Mouse (Mus musculus) forebrain, embryonic 12.5 days (tissue): Measurements from ENCODE around the gene Gm17402. TPM values are rescaled to one million over a fixed set of nuclear protein-coding genes. Genes with fewer than 3 reads are reported as not detected.

Experiments used
- ATAC-seq: fragments of 200-750 bp; cut with Nextera tagmentation; 2 replicates; pipeline ENCODE4 v1.8.0; 2017; ENCODE audit warnings: moderate TSS enrichment; ENCODE audit not compliant: low FRiP score
- H3K27ac ChIP-seq: fragments of 300-500 bp; sonication (generic); 2 replicates; pipeline ENCODE4 v1.5.1; 2016; ENCODE audit warnings: mild to moderate bottlenecking
- H3K27me3 ChIP-seq: fragments of 300-500 bp; sonication (generic); 2 replicates; pipeline ENCODE4 v1.6.1; 2016; ENCODE audit warnings: mild to moderate bottlenecking
- H3K36me3 ChIP-seq: fragments of 300-500 bp; sonication (generic); replicated peaks from 2 replicates; pipeline ENCODE4 v1.6.1; 2016; ENCODE audit warnings: mild to moderate bottlenecking
- H3K4me1 ChIP-seq: fragments of 300-500 bp; sonication (generic); 2 replicates; pipeline ENCODE4 v1.6.1; 2016
- H3K4me2 ChIP-seq: fragments of 300-500 bp; sonication (generic); 2 replicates; pipeline ENCODE4 v1.6.1; 2016; ENCODE audit warnings: mild to moderate bottlenecking, moderate library complexity
- H3K4me3 ChIP-seq: fragments of 300-500 bp; sonication (generic); replicated peaks from 2 replicates; pipeline ENCODE4 v1.5.1; 2016; ENCODE audit warnings: mild to moderate bottlenecking
- H3K9ac ChIP-seq: fragments of 300-500 bp; sonication (generic); 2 replicates; pipeline ENCODE4 v1.6.1; 2016; ENCODE audit warnings: mild to moderate bottlenecking
- H3K9me3 ChIP-seq: fragments of 300-500 bp; sonication (generic); 2 replicates; pipeline ENCODE4 v1.6.1; 2016
- WGBS: fragments of 180-500 bp; shearing (Covaris S2); methylation state at CpG from one replicate; pipeline ENCODE4 v1.1.7; 2016; 5-methylcytosine and 5-hydroxymethylcytosine counted together
- polyA plus RNA-seq: library from polyadenylated mRNA; unstranded; fragments of >200 nt; fragmentation: Nextera tagmentation; extraction: Ambion mirVana; gene quantifications from 2 replicates; pipeline ENCODE4 v1.2.1, GENCODE M21; 2016

Gm17402 gene
- not detected in 2 replicates for polyA plus RNA-seq

- WGBS, result 49% methylated on average over 3 of the region's 3 CpGs
- Histone ChIP-seq H3K9ac (peak within 1 kb of the TSS; percentile 59), H3K36me3 (no peaks in the 10 kb centered on the region), H3K9me3 (no peaks in the 10 kb centered on the region), H3K27ac (no peak within 1 kb of the TSS), H3K4me1 (peaks cover 7% of the 10 kb centered on the region; the same call in 1 of the 2 replicates), H3K4me2 (peak within 1 kb of the TSS; percentile 86), H3K4me3 (peak within 1 kb of the TSS; percentile 52), H3K27me3 (peaks cover 22% of the 10 kb centered on the region)
- ATAC-seq, result no peak
These were observed at the start of gene Gm17402 for GRCm38 (mm10) chr3:67375063-67375462. Gene Gm17402, minus strand, starts transcription at chr3:67375163.

DNA sequence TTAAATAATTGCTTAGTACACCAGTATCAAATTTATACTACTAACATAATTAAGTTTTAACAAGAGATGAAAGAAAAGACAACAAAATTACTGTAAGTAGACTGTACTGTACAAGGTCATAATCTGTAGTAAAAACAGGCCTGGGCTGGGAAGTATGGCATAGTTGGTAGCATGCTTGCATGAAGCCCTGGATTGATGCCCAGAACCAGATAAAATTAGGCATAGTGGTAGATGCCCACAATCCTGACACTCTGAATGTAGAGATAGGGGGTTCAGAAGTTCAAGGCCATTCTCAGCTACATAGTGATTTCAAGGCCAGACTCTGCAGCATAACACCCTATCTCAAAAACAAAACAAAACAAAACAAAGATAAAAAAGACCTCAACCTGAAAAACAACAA lies 3.3 kb upstream of the Gm17402 start:
- ATAC-seq, result no peak

GRCm38 (mm10) chr3:67374360-67374778 lies 594 bp downstream of the Gm17402 start:
- peak overlapping the region; percentile 52 for H3K4me3 ChIP-seq
- peak overlapping the region; percentile 86 for H3K4me2 ChIP-seq
- H3K9ac ChIP-seq, result peak overlapping the region; percentile 59
- peaks cover 22% of the 10 kb centered on the region for H3K27me3 ChIP-seq
- ATAC-seq, result peak; percentile 55
- no peak overlapping the region for H3K27ac ChIP-seq
- no peaks in the 10 kb centered on the region for H3K36me3 ChIP-seq
- 35% methylated on average over 7 of the region's 7 CpGs for WGBS
- H3K9me3 ChIP-seq, result no peaks in the 10 kb centered on the region
- H3K4me1 ChIP-seq, result peaks cover 7% of the 10 kb centered on the region; the same call in 1 of the 2 replicates

More for the DNA sequence above, 3.3 kb upstream of the Gm17402 start:
- H3K4me3 ChIP-seq, result no peak overlapping the region
- H3K4me1 ChIP-seq, result peaks cover 7% of the 10 kb centered on the region; the same call in 1 of the 2 replicates
- H3K27ac ChIP-seq, result no peak overlapping the region
- H3K9ac ChIP-seq, result no peak overlapping the region
- H3K4me2 ChIP-seq, result no peak overlapping the region
- peaks cover 5% of the 10 kb centered on the region for H3K27me3 ChIP-seq
- H3K9me3 ChIP-seq, result no peaks in the 10 kb centered on the region
- no peaks in the 10 kb centered on the region for H3K36me3 ChIP-seq

DNA sequence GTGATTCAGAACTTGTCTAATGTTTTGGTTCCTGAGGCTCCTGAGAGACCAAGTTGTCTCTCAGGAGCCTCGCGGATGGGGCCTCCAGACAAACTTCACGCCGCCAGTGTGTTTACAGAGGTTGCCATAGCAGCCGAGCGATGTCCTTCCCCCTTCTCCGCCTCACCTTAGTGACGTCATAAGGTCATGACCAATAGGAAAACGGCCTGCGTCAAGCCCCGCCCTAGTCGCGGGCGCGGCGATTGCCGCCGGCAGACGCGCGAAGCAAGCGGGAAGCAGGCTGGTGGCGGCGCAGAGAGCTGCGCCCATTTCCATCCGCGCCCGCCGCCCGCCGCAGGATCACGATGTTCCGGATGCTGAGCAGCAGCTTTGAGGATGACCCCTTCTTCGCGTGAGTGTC lies 1.1 kb downstream of the Gm17402 start, which contains the start of gene Mlf1:
TSS of gene Mlf1 (plus strand) at position 226 of the 400 bp plus-strand sequence.
- H3K9me3 ChIP-seq, result no peaks in the 10 kb centered on the region
- peak; percentile 99 for ATAC-seq
- peak within 1 kb of the TSS; percentile 86 for H3K4me2 ChIP-seq
- H3K4me1 ChIP-seq, result peaks cover 7% of the 10 kb centered on the region; the same call in 1 of the 2 replicates
- no peaks in the 10 kb centered on the region for H3K36me3 ChIP-seq
- WGBS, result 0% methylated on average over 35 of the region's 35 CpGs
- H3K4me3 ChIP-seq, result peak within 1 kb of the TSS; percentile 52
- H3K9ac ChIP-seq, result peak within 1 kb of the TSS; percentile 59
- H3K27me3 ChIP-seq, result peaks cover 22% of the 10 kb centered on the region
- no peak within 1 kb of the TSS for H3K27ac ChIP-seq

- no peak overlapping the region for H3K4me3 ChIP-seq
- WGBS, result 63% methylated on average over 5 of the region's 5 CpGs
- ATAC-seq, result no peak
- H3K9ac ChIP-seq, result no peak overlapping the region
- H3K36me3 ChIP-seq, result no peaks in the 10 kb centered on the region
- peaks cover 22% of the 10 kb centered on the region for H3K27me3 ChIP-seq
- no peak overlapping the region for H3K4me2 ChIP-seq
- no peak overlapping the region for H3K27ac ChIP-seq
- H3K9me3 ChIP-seq, result no peaks in the 10 kb centered on the region
- H3K4me1 ChIP-seq, result peaks cover 7% of the 10 kb centered on the region; the same call in 1 of the 2 replicates
These were observed 2.2 kb downstream of the Gm17402 start for GRCm38 (mm10) chr3:67372781-67373180.

GRCm38 (mm10) chr3:67372194-67372593 lies 2.8 kb downstream of the Gm17402 start:
- H3K27ac ChIP-seq, result no peak overlapping the region
- H3K4me2 ChIP-seq, result no peak overlapping the region
- H3K9ac ChIP-seq, result no peak overlapping the region
- H3K4me1 ChIP-seq, result peaks cover 7% of the 10 kb centered on the region; the same call in 1 of the 2 replicates
- H3K36me3 ChIP-seq, result no peaks in the 10 kb centered on the region
- WGBS, result 78% methylated on average over 4 of the region's 4 CpGs
- no peak for ATAC-seq
- H3K4me3 ChIP-seq, result no peak overlapping the region
- no peaks in the 10 kb centered on the region for H3K9me3 ChIP-seq
- H3K27me3 ChIP-seq, result peaks cover 22% of the 10 kb centered on the region

GRCm38 (mm10) chr3:67369407-67370079 lies 5.4 kb downstream of the Gm17402 start:
- no peaks in the 10 kb centered on the region for H3K36me3 ChIP-seq
- no peaks in the 10 kb centered on the region for H3K9me3 ChIP-seq
- ATAC-seq, result no peak
- H3K27ac ChIP-seq, result no peak overlapping the region
- WGBS, result 80% methylated on average over 5 of the region's 5 CpGs
- H3K9ac ChIP-seq, result no peak overlapping the region
- peaks cover 6% of the 10 kb centered on the region; the same call in 1 of the 2 replicates for H3K4me1 ChIP-seq
- peaks cover 19% of the 10 kb centered on the region for H3K27me3 ChIP-seq
- H3K4me2 ChIP-seq, result no peak overlapping the region
- no peak overlapping the region for H3K4me3 ChIP-seq

GRCm38 (mm10) chr3:67367481-67367880 lies 7.5 kb downstream of the Gm17402 start:
- H3K9me3 ChIP-seq, result no peaks in the 10 kb centered on the region
- WGBS, result 89% methylated on average over 6 of the region's 6 CpGs

DNA sequence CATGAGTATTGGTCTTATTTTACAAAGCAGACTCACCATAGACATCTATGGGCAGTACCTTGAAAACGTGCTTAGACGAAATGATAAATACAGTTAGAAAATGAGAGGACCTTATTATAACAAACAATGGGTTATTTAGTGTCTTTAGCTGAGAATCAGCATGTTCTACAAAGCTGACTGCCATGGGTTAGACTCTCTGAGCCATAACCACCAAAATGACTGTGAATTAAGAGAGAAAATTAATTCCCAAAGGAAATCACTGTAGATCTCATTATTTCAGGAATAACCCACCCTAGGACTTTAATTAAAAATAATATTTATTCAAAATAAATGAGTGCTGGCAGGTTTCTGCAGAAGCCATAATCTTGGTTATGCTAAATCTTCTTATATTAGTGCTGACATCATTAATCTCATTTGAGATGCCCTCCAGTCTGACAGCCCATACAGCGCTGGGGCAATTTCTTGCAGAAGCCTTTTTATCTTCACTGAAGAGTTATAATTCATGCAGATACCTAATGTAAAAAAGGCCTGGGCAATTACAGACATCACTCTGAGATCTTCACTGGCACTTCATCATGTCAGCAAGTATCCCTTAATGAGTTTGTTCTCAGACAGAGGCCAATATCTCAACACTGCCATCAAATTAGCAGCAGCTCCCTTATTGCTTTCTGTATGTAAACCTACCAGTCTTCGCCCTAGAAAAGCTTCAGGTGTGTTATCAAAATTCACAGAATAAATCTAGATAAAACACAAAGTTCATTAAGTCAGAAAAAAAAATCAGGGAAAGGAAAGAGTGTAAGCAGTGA lies 8.7 kb downstream of the Gm17402 start:
- 0 out of 2 replicates have a peak, but pooled peaks have one; percentile 46 for ATAC-seq
- Histone ChIP-seq H3K4me2 (no peak overlapping the region), H3K9ac (no peak overlapping the region), H3K27me3 (peaks cover 5% of the 10 kb centered on the region), H3K4me1 (no peaks in the 10 kb centered on the region), H3K27ac (no peak overlapping the region), H3K9me3 (no peaks in the 10 kb centered on the region), H3K4me3 (no peak overlapping the region), H3K36me3 (no peaks in the 10 kb centered on the region)
- 84% methylated on average over 4 of the region's 4 CpGs for WGBS

More at GRCm38 (mm10) chr3:67367481-67367880, 7.5 kb downstream of the Gm17402 start:
- Histone ChIP-seq H3K4me1 (no peaks in the 10 kb centered on the region), H3K4me2 (no peak overlapping the region), H3K36me3 (no peaks in the 10 kb centered on the region), H3K27ac (no peak overlapping the region), H3K4me3 (no peak overlapping the region), H3K27me3 (peaks cover 10% of the 10 kb centered on the region), H3K9ac (no peak overlapping the region)
- ATAC-seq, result no peak

DNA sequence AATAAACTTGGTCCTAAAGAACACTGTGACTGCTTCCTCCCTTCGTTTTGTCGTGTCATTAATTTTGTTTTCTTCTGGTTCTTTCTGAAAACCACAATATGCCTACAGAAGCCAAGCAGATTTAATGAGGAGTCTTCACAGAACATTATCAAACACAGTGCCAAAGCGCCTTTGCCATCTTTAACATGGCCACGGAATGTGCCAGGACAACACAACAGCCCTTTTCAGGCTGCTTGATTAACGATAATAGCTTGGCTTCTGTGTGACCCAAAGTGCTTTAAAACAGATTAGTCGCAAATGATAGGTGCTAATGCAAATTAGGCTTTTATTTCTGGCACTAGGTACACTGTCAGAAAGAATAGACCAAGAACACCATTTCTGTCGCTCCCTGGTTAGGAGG lies 16.6 kb downstream of the Gm17402 start:
- 47% methylated on average over 7 of the region's 7 CpGs for WGBS

GRCm38 (mm10) chr3:67352763-67353149 lies 22.2 kb downstream of the Gm17402 start:
- Histone ChIP-seq H3K9me3 (no peaks in the 10 kb centered on the region), H3K36me3 (no peaks in the 10 kb centered on the region), H3K9ac (no peak overlapping the region), H3K27ac (no peak overlapping the region), H3K4me2 (no peak overlapping the region), H3K27me3 (0 out of 2 replicates have a peak, but pooled peaks cover 5% of the 10 kb centered on the region), H3K4me1 (peaks cover 3% of the 10 kb centered on the region; the same call in 1 of the 2 replicates), H3K4me3 (no peak overlapping the region)
- no peak; the same call in 1 of the 2 replicates for ATAC-seq
- WGBS, result 91% methylated on average over 3 of the region's 3 CpGs

More for the DNA sequence above, 16.6 kb downstream of the Gm17402 start:
- H3K27me3 ChIP-seq, result 0 out of 2 replicates have a peak, but pooled peaks cover 5% of the 10 kb centered on the region
- no peak overlapping the region for H3K4me2 ChIP-seq
- H3K27ac ChIP-seq, result no peak overlapping the region
- no peak for ATAC-seq
- H3K36me3 ChIP-seq, result no peaks in the 10 kb centered on the region
- no peaks in the 10 kb centered on the region for H3K4me1 ChIP-seq
- H3K4me3 ChIP-seq, result no peak overlapping the region
- no peak overlapping the region for H3K9ac ChIP-seq
- H3K9me3 ChIP-seq, result no peaks in the 10 kb centered on the region

DNA sequence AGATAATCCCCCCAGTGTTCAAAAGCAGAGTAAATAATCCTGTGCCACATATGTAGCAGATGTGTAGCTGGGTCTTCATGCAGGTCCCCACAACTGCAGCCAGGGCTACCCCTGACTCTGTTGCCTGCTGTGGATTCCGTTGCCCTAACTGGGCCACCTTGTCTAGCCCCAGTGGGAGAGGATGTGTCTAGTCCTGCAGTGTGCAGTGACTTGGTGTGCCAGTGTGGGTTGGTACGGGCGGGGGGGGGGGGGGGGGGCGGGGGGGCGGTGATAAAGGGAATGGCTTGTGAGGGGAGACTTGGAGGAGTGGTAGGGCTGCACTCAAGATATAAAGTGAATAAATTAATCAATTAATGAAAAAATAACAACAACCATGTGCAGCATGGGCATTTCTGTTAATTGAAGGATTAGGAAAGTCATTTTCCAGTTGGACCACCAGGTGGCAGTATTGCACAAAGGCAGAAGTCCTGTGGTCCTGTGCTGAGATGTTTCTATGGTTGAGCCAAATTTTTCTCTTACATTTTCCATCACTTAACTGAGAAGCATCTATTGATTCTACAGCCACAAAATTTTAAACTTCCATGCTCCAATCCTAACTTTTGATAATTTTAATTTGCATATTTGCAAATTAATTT lies 22.7 kb downstream of the Gm17402 start:
- no peak overlapping the region for H3K27ac ChIP-seq
- H3K4me1 ChIP-seq, result peaks cover 3% of the 10 kb centered on the region; the same call in 1 of the 2 replicates
- 0 out of 2 replicates have a peak, but pooled peaks cover 3% of the 10 kb centered on the region for H3K27me3 ChIP-seq
- no peak overlapping the region for H3K9ac ChIP-seq
- no peaks in the 10 kb centered on the region for H3K9me3 ChIP-seq
- 24% methylated on average over 4 of the region's 5 CpGs for WGBS
- no peak overlapping the region for H3K4me3 ChIP-seq
- peak; percentile 65 for ATAC-seq
- no peaks in the 10 kb centered on the region for H3K36me3 ChIP-seq
- no peak overlapping the region for H3K4me2 ChIP-seq
